10 mouse cellular contexts compared by ENCODE assay signal in the genomic region with DNA sequence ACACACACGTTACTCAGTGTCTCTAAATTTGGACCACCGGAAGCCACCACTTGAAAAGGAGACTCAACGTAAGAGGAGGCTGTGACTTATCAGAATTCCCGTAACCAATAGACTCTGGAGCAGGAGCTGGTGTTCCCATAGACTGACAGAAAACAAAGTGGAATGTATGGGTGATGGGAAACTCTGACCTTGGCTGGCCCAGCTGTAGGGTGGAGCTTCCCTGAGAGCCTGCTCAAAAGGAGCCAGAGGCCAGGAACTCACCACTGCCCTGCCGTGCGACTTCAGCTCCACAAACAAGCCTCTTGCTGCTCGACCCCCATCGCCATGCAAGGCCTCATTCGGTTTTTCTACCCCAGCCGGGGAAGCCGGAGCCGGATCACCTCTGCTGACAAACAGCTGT. TPM values are rescaled to one million over a fixed set of nuclear protein-coding genes. Genes with fewer than 3 reads are reported as not detected.
DNase-seq lines count a peak whose midpoint lies in the region; ATAC-seq and TF ChIP-seq lines count a peak whose summit lies in the region.
"Had no signal": no experiment of that assay in that cellular context is flagged by ENCODE, and none has a peak within 500 bp of the region (broad histone marks: within the 10 kb centered on the region; RNA-seq: fewer than 3 reads in every experiment).

No protein-coding gene starts in this region.

- no peak overlapping the region for H3K4me2 ChIP-seq in hindbrain, embryonic 16.5 days (ENCODE audit: low read length)
- H3K4me2 ChIP-seq in hindbrain, postnatal 0 days (ENCODE audit: low read depth, low read length): no peak overlapping the region
- H3K4me2 ChIP-seq in heart, embryonic 16.5 days (ENCODE audit: low read depth, low read length): peak overlapping the region; percentile 62
- H3K4me2 ChIP-seq: embryonic facial prominence, embryonic 13.5 days had no signal

- no peaks in the 10 kb centered on the region for H3K27me3 ChIP-seq in hindbrain, embryonic 16.5 days (replicated peaks; ENCODE audit: control insufficient read depth, insufficient read depth, low read length)
- H3K27me3 ChIP-seq in hindbrain, postnatal 0 days (ENCODE audit: insufficient read depth, low read length): no peaks in the 10 kb centered on the region
- H3K27me3 ChIP-seq in embryonic facial prominence, embryonic 10.5 days (replicated peaks; ENCODE audit: low read depth, poor library complexity, severe bottlenecking): no peaks in the 10 kb centered on the region
- H3K27me3 ChIP-seq in heart, embryonic 16.5 days (ENCODE audit: control insufficient read depth, insufficient read depth, low read length): no peaks in the 10 kb centered on the region
- H3K27me3 ChIP-seq in limb, embryonic 10.5 days (ENCODE audit: low read depth, poor library complexity, severe bottlenecking): no peaks in the 10 kb centered on the region
- H3K27me3 ChIP-seq: embryonic facial prominence, embryonic 13.5 days had no signal

- H3K36me3 ChIP-seq in hindbrain, embryonic 16.5 days (ENCODE audit: control insufficient read depth, insufficient read depth, low read length): peaks cover 30% of the 10 kb centered on the region
- H3K36me3 ChIP-seq in hindbrain, postnatal 0 days (ENCODE audit: insufficient read depth, low read length): peaks cover 50% of the 10 kb centered on the region
- peaks cover 92% of the 10 kb centered on the region for H3K36me3 ChIP-seq in embryonic facial prominence, embryonic 10.5 days (replicated peaks)
- peaks cover 23% of the 10 kb centered on the region for H3K36me3 ChIP-seq in heart, embryonic 16.5 days (ENCODE audit: control insufficient read depth, insufficient read depth)
- H3K36me3 ChIP-seq in limb, embryonic 10.5 days: peaks cover 91% of the 10 kb centered on the region

- H3K4me1 ChIP-seq in hindbrain, embryonic 16.5 days (ENCODE audit: control insufficient read depth, insufficient read depth, low read depth, low read length): no peaks in the 10 kb centered on the region
- no peaks in the 10 kb centered on the region for H3K4me1 ChIP-seq in hindbrain, postnatal 0 days (ENCODE audit: insufficient read depth, low read length)
- H3K4me1 ChIP-seq in embryonic facial prominence, embryonic 10.5 days: peaks cover 6% of the 10 kb centered on the region; the same call in 1 of the 2 replicates
- H3K4me1 ChIP-seq in heart, embryonic 16.5 days (ENCODE audit: control insufficient read depth, insufficient read depth, low read length): peaks cover 35% of the 10 kb centered on the region
- H3K4me1 ChIP-seq in limb, embryonic 10.5 days: no peaks in the 10 kb centered on the region
- H3K4me1 ChIP-seq: embryonic facial prominence, embryonic 13.5 days had no signal

- no peak for DNase-seq in hindbrain, postnatal 0 days (ENCODE audit: low spot score)
- no peak for DNase-seq in embryonic facial prominence, embryonic 10.5 days (ENCODE audit: low spot score)
- DNase-seq in lung, postnatal 25 days (ENCODE audit: low spot score): peak; percentile 63
- no peak for DNase-seq in limb, embryonic 10.5 days (ENCODE audit: low spot score)
- DNase-seq in testis, postnatal 14 days (ENCODE audit: low spot score): no peak

- no peaks in the 10 kb centered on the region for H3K9me3 ChIP-seq in hindbrain, embryonic 16.5 days (ENCODE audit: control insufficient read depth, low read length)
- no peaks in the 10 kb centered on the region for H3K9me3 ChIP-seq in hindbrain, postnatal 0 days (ENCODE audit: low read length)
- H3K9me3 ChIP-seq in embryonic facial prominence, embryonic 10.5 days: no peaks in the 10 kb centered on the region
- no peaks in the 10 kb centered on the region for H3K9me3 ChIP-seq in heart, embryonic 16.5 days (replicated peaks; ENCODE audit: control insufficient read depth, low read length)
- no peaks in the 10 kb centered on the region for H3K9me3 ChIP-seq in limb, embryonic 10.5 days (replicated peaks)
- H3K9me3 ChIP-seq: embryonic facial prominence, embryonic 13.5 days had no signal

- ATAC-seq in hindbrain, embryonic 16.5 days: no peak
- ATAC-seq in hindbrain, postnatal 0 days: no peak
- peak; percentile 60 for ATAC-seq in heart, embryonic 16.5 days (replicated peaks; ENCODE audit: extremely low read depth, insufficient read depth, low FRiP score)
- ATAC-seq: inflammation-experienced regulatory T-cells, adult 6 months had no signal

- H3K4me3 ChIP-seq in hindbrain, embryonic 16.5 days (ENCODE audit: low read length): no peak overlapping the region
- H3K4me3 ChIP-seq in hindbrain, postnatal 0 days (ENCODE audit: low read length): no peak overlapping the region
- H3K4me3 ChIP-seq in embryonic facial prominence, embryonic 10.5 days: no peak overlapping the region
- H3K4me3 ChIP-seq in heart, embryonic 16.5 days (ENCODE audit: low read length): peak overlapping the region; percentile 36
- H3K4me3 ChIP-seq in limb, embryonic 10.5 days: no peak overlapping the region
- H3K4me3 ChIP-seq: embryonic facial prominence, embryonic 13.5 days had no signal

- peak overlapping the region; percentile 26; the same call in 1 of the 2 replicates for H3K27ac ChIP-seq in hindbrain, embryonic 16.5 days (ENCODE audit: low read depth, low read length)
- no peak overlapping the region for H3K27ac ChIP-seq in hindbrain, postnatal 0 days
- H3K27ac ChIP-seq in embryonic facial prominence, embryonic 10.5 days (replicated peaks): peak overlapping the region; percentile 21; the same call in 1 of the 2 replicates
- H3K27ac ChIP-seq in heart, embryonic 16.5 days (ENCODE audit: low read length): peak overlapping the region; percentile 85
- H3K27ac ChIP-seq in limb, embryonic 10.5 days: no peak overlapping the region
- H3K27ac ChIP-seq: liver, embryonic 14.5 days had no signal

- peak overlapping the region; percentile 8; the same call in 1 of the 2 replicates for H3K9ac ChIP-seq in hindbrain, embryonic 16.5 days (ENCODE audit: low read depth, low read length)
- no peak overlapping the region for H3K9ac ChIP-seq in hindbrain, postnatal 0 days (replicated peaks; ENCODE audit: low read length)
- H3K9ac ChIP-seq in heart, embryonic 16.5 days (ENCODE audit: low read length): peak overlapping the region; percentile 71
- H3K9ac ChIP-seq: embryonic facial prominence, embryonic 13.5 days; liver, embryonic 14.5 days had no signal

- TF ChIP-seq CTCF in hindbrain, postnatal 0 days (IDR thresholded peaks at IDR 0.05; ENCODE audit: low read depth): no peak

- 67% methylated on average over 12 of the region's 12 CpGs for WGBS in hindbrain, embryonic 16.5 days
- WGBS in hindbrain, postnatal 0 days: 79% methylated on average over 12 of the region's 12 CpGs
- 83% methylated on average over 12 of the region's 12 CpGs for WGBS in embryonic facial prominence, embryonic 10.5 days
- WGBS in heart, embryonic 16.5 days: 36% methylated on average over 12 of the region's 12 CpGs
- 84% methylated on average over 12 of the region's 12 CpGs for WGBS in limb, embryonic 10.5 days

RNA-seq across cellular contexts. Expression of a gene that starts 38.2 kb away (rescaled TPM):
- 24.7 and 29.6 TPM in 2 replicates for polyA plus RNA-seq in hindbrain, embryonic 16.5 days (2015; fragmentation: Nextera tagmentation; extraction: Ambion mirVana)
- total RNA-seq in hindbrain, postnatal 0 days (2014; rRNA removed): 36.3 and 42.2 TPM in 2 replicates
- polyA plus RNA-seq in hindbrain, postnatal 0 days (2015; fragmentation: Nextera tagmentation; extraction: Ambion mirVana): 22.3 and 23.4 TPM in 2 replicates
- 41.9 and 43.3 TPM in 2 replicates for polyA plus RNA-seq in embryonic facial prominence, embryonic 10.5 days (2016; fragmentation: Nextera tagmentation; extraction: Ambion mirVana)
- 20.4 and 25.8 TPM in 2 replicates for polyA plus RNA-seq in heart, embryonic 16.5 days (2015; fragmentation: Nextera tagmentation; extraction: Ambion mirVana)
- polyA plus RNA-seq in limb, embryonic 10.5 days (2016; fragmentation: Nextera tagmentation; extraction: Ambion mirVana): 33.5 and 41.9 TPM in 2 replicates

Comparison
In these comparisons a context has a peak if more than half of its experiments do, and no peak if none do; other contexts are left out.
1. H3K27ac ChIP-seq: peak in hindbrain, embryonic 16.5 days (single experiment), embryonic facial prominence, embryonic 10.5 days (single experiment) and heart, embryonic 16.5 days (single experiment); none in hindbrain, postnatal 0 days (single experiment) and limb, embryonic 10.5 days (single experiment).